Comparison of ENCODE assay signal across 18 mouse cellular contexts in the genomic region with DNA sequence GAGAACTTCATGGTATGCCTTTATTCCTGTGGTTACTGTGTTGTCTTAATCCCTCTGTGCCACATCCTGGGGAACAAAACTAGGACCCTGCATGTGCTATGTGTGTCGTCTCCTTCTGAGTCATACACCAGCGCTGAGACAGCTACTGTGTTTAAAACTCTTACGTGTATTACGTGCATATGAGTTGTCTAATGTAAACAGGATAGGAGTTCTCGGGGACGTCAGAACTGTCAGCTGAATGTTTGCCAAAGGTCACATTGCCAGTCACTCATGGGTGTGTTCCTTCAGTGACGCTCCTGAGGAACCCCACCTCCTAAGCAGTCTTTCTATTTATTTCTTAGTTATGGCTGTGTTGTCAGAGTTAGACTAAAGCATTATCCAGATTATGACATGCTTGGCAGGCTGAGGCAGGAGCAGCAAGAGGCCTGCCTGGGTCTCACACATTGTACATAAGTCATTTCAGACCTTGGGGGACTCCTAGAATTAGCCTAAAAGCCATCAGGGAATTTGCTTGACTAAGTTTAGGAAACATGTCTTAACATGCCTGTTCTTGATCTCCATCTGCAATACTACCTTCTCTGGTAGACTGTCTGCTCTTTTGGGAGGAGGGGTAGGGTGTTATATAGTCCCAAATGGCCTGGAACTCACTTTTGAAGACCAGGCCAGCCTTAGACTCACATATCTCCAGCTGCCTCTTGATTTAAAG. TPM values are rescaled to one million over a fixed set of nuclear protein-coding genes. Genes with fewer than 3 reads are reported as not detected.
A peak's percentile ranks its signal among the peaks of the same experiment; 100 is the strongest.
DNase-seq lines count a peak whose midpoint lies in the region; ATAC-seq and TF ChIP-seq lines count a peak whose summit lies in the region.
"Had no signal": no experiment of that assay in that cellular context is flagged by ENCODE, and none has a peak within 500 bp of the region (broad histone marks: within the 10 kb centered on the region; RNA-seq: fewer than 3 reads in every experiment).

No protein-coding gene starts in this region.

- no peak for ATAC-seq in embryonic facial prominence, embryonic 14.5 days (ENCODE audit: low read depth)
- ATAC-seq in lung, embryonic 15.5 days (ENCODE audit: borderline replicate concordance, extremely low read depth, low FRiP score, low TSS enrichment), result peak; percentile 52
- ATAC-seq: forebrain, embryonic 14.5 days had no signal

- no peak overlapping the region for H3K4me2 ChIP-seq in embryonic facial prominence, embryonic 14.5 days (ENCODE audit: low read depth, low read length)
- H3K4me2 ChIP-seq in lung, embryonic 15.5 days, result no peak overlapping the region
- H3K4me2 ChIP-seq: embryonic facial prominence, embryonic 12.5 days; heart, embryonic 11.5 days; neural tube, embryonic 15.5 days had no signal

- H3K4me1 ChIP-seq in embryonic facial prominence, embryonic 14.5 days (ENCODE audit: control insufficient read depth, insufficient read depth, low read length), result no peaks in the 10 kb centered on the region; the same call in 1 of the 2 replicates
- no peaks in the 10 kb centered on the region for H3K4me1 ChIP-seq in embryonic facial prominence, embryonic 10.5 days
- peaks cover 42% of the 10 kb centered on the region for H3K4me1 ChIP-seq in bone marrow macrophage, adult 2 months (ENCODE audit: control insufficient read depth, insufficient read depth, low read length)
- 0 out of 2 replicates have a peak, but pooled peaks cover 4% of the 10 kb centered on the region for H3K4me1 ChIP-seq in lung, embryonic 15.5 days
- peaks cover 13% of the 10 kb centered on the region; the same call in 1 of the 2 replicates for H3K4me1 ChIP-seq in small intestine, adult 2 months (ENCODE audit: control insufficient read depth, insufficient read depth, insufficient read length, low read length)
- H3K4me1 ChIP-seq: embryonic facial prominence, embryonic 12.5 days; neural tube, embryonic 15.5 days had no signal

- H3K27ac ChIP-seq in embryonic facial prominence, embryonic 14.5 days (replicated peaks; ENCODE audit: low read depth, low read length), result no peak overlapping the region
- no peak overlapping the region for H3K27ac ChIP-seq in embryonic facial prominence, embryonic 10.5 days (replicated peaks)
- peak overlapping the region; percentile 19 for H3K27ac ChIP-seq in bone marrow macrophage, adult 2 months (ENCODE audit: insufficient read depth, low read depth, low read length)
- no peak overlapping the region; the same call in 1 of the 2 replicates for H3K27ac ChIP-seq in lung, embryonic 15.5 days
- peak overlapping the region; percentile 58 for H3K27ac ChIP-seq in small intestine, adult 2 months (ENCODE audit: insufficient read depth, low read depth, low read length)
- H3K27ac ChIP-seq: embryonic facial prominence, embryonic 12.5 days; neural tube, embryonic 15.5 days had no signal

- H3K4me3 ChIP-seq in embryonic facial prominence, embryonic 14.5 days (ENCODE audit: low read depth, low read length), result no peak overlapping the region
- H3K4me3 ChIP-seq in embryonic facial prominence, embryonic 10.5 days, result no peak overlapping the region
- no peak overlapping the region for H3K4me3 ChIP-seq in bone marrow macrophage, adult 2 months (ENCODE audit: insufficient read depth, low read length)
- H3K4me3 ChIP-seq in lung, embryonic 15.5 days, result no peak overlapping the region
- H3K4me3 ChIP-seq in small intestine, adult 2 months (ENCODE audit: low read depth, low read length), result no peak overlapping the region
- H3K4me3 ChIP-seq: embryonic facial prominence, embryonic 12.5 days; neural tube, embryonic 15.5 days had no signal

- DNase-seq in embryonic facial prominence, embryonic 14.5 days (ENCODE audit: low spot score), result peak; percentile 16
- DNase-seq in embryonic facial prominence, embryonic 10.5 days (ENCODE audit: low spot score), result no peak
- DNase-seq in spleen, postnatal 36 days (ENCODE audit: low spot score in 2 of 2), result no peak
- no peak for DNase-seq in spleen, postnatal 10 days (ENCODE audit: low spot score in 2 of 2)
- DNase-seq in frontal cortex, adult 2 months (ENCODE audit: extremely low spot score in 1 of 2, low spot score in 1 of 2), result no peak
- DNase-seq: adrenal gland, postnatal 10 days; cerebellum, postnatal 25 days; heart, postnatal 36 days; kidney, postnatal 25 days; retina, postnatal 1 day; thymus, adult 2 months had no signal

- TF ChIP-seq CTCF in bone marrow macrophage, adult 2 months (IDR thresholded peaks at IDR 0.05; ENCODE audit: low read depth, low read length), result no peak
- TF ChIP-seq CTCF in small intestine, adult 2 months (IDR thresholded peaks at IDR 0.05; ENCODE audit: extremely low read depth, insufficient read length, insufficient replicate concordance, low read depth, low read length), result no peak

- no peaks in the 10 kb centered on the region for H3K27me3 ChIP-seq in embryonic facial prominence, embryonic 14.5 days (replicated peaks; ENCODE audit: control insufficient read depth, insufficient read depth, low read length)
- no peaks in the 10 kb centered on the region for H3K27me3 ChIP-seq in embryonic facial prominence, embryonic 10.5 days (replicated peaks; ENCODE audit: low read depth, poor library complexity, severe bottlenecking)
- H3K27me3 ChIP-seq in lung, embryonic 15.5 days, result no peaks in the 10 kb centered on the region
- H3K27me3 ChIP-seq in small intestine, adult 2 months (ENCODE audit: control insufficient read depth, insufficient read depth, low read length), result no peaks in the 10 kb centered on the region
- H3K27me3 ChIP-seq: embryonic facial prominence, embryonic 12.5 days; neural tube, embryonic 15.5 days had no signal

- H3K9me3 ChIP-seq in embryonic facial prominence, embryonic 14.5 days (ENCODE audit: control insufficient read depth, low read length), result no peaks in the 10 kb centered on the region
- no peaks in the 10 kb centered on the region for H3K9me3 ChIP-seq in embryonic facial prominence, embryonic 10.5 days
- H3K9me3 ChIP-seq in lung, embryonic 15.5 days, result no peaks in the 10 kb centered on the region
- H3K9me3 ChIP-seq: embryonic facial prominence, embryonic 12.5 days; neural tube, embryonic 15.5 days had no signal

- WGBS in embryonic facial prominence, embryonic 14.5 days, result 73% methylated on average over 7 of the region's 7 CpGs
- 88% methylated on average over 7 of the region's 7 CpGs for WGBS in embryonic facial prominence, embryonic 10.5 days
- WGBS in lung, embryonic 15.5 days, result 21% methylated on average over 7 of the region's 7 CpGs
- 23% methylated on average over 7 of the region's 7 CpGs for WGBS in small intestine, adult 2 months

- TF ChIP-seq POLR2A in bone marrow macrophage, adult 2 months (IDR thresholded peaks at IDR 0.05; ENCODE audit: borderline replicate concordance, low read depth, low read length), result no peak
- TF ChIP-seq POLR2A in small intestine, adult 2 months (IDR thresholded peaks at IDR 0.05; ENCODE audit: low read depth, low read length), result no peak

- peaks cover 96% of the 10 kb centered on the region for H3K36me3 ChIP-seq in embryonic facial prominence, embryonic 14.5 days (ENCODE audit: control insufficient read depth, insufficient read depth, low read length)
- peaks cover 99% of the 10 kb centered on the region for H3K36me3 ChIP-seq in embryonic facial prominence, embryonic 10.5 days (replicated peaks)
- peaks cover 82% of the 10 kb centered on the region for H3K36me3 ChIP-seq in lung, embryonic 15.5 days
- peaks cover 71% of the 10 kb centered on the region for H3K36me3 ChIP-seq in small intestine, adult 2 months (ENCODE audit: control insufficient read depth, insufficient read depth, low read length)

- H3K9ac ChIP-seq in embryonic facial prominence, embryonic 14.5 days (ENCODE audit: low read depth, low read length), result no peak overlapping the region
- no peak overlapping the region for H3K9ac ChIP-seq in lung, embryonic 15.5 days
- H3K9ac ChIP-seq: embryonic facial prominence, embryonic 12.5 days; neural tube, embryonic 15.5 days had no signal

RNA-seq across cellular contexts. Expression of gene Gfpt1, which starts 26.7 kb away (rescaled TPM):
- 22.7 and 23.3 TPM in 2 replicates for polyA plus RNA-seq in embryonic facial prominence, embryonic 14.5 days (2014; fragmentation: Nextera tagmentation; extraction: Ambion mirVana)
- 17.0 and 17.5 TPM in 2 replicates for polyA plus RNA-seq in embryonic facial prominence, embryonic 10.5 days (2016; fragmentation: Nextera tagmentation; extraction: Ambion mirVana)
- 14.4 and 14.6 TPM in 2 replicates for polyA plus RNA-seq in bone marrow macrophage, adult 2 months (2012; ENCODE audit: insufficient read depth, insufficient read length, missing spikeins)
- 20.5 and 20.9 TPM in 2 replicates for polyA plus RNA-seq in lung, embryonic 15.5 days (2015; fragmentation: Nextera tagmentation; extraction: Ambion mirVana)
- polyA plus RNA-seq in small intestine, adult 2 months (2012; rRNA removed), result 9.1 and 16.0 TPM in 2 replicates
- polyA plus RNA-seq in frontal cortex, adult 2 months (2012; rRNA removed), result 25.5 and 29.4 TPM in 2 replicates

RNA-seq across cellular contexts. Expression of gene D6Ertd527e, which starts 35.2 kb away (rescaled TPM):
- polyA plus RNA-seq in embryonic facial prominence, embryonic 14.5 days (2014; fragmentation: Nextera tagmentation; extraction: Ambion mirVana), result 0.25 and 0.59 TPM in 2 replicates
- 0.12 TPM in 1 of 2 replicates, not detected in the other for polyA plus RNA-seq in embryonic facial prominence, embryonic 10.5 days (2016; fragmentation: Nextera tagmentation; extraction: Ambion mirVana)
- polyA plus RNA-seq in bone marrow macrophage, adult 2 months (2012; ENCODE audit: insufficient read depth, insufficient read length, missing spikeins), result not detected in 2 replicates
- polyA plus RNA-seq in lung, embryonic 15.5 days (2015; fragmentation: Nextera tagmentation; extraction: Ambion mirVana), result 0.36 and 0.42 TPM in 2 replicates
- 2.8 and 4.2 TPM in 2 replicates for polyA plus RNA-seq in small intestine, adult 2 months (2012; rRNA removed)
- polyA plus RNA-seq in frontal cortex, adult 2 months (2012; rRNA removed), result 0.21 and 0.28 TPM in 2 replicates
- polyA plus RNA-seq: forebrain, embryonic 14.5 days had no signal

Comparison
In these comparisons a context has a peak if more than half of its experiments do, and no peak if none do; other contexts are left out.
1. H3K27ac ChIP-seq: peak in bone marrow macrophage, adult 2 months (single experiment) and small intestine, adult 2 months (single experiment); none in embryonic facial prominence, embryonic 14.5 days (single experiment), embryonic facial prominence, embryonic 10.5 days (single experiment) and lung, embryonic 15.5 days (single experiment).